Mouse (Mus musculus) lung, adult 2 months (tissue): ENCODE data around the gene Atoh8.

Experiments used
- CTCF ChIP-seq: fragments of 200-500 bp; IDR thresholded peaks from 2 replicates; pipeline ENCODE4 v1.5.1; 2011; ENCODE audit warnings: mild to moderate bottlenecking, low read length, control low read depth; ENCODE audit not compliant: insufficient read depth
- POLR2A ChIP-seq: fragments of 200-500 bp; IDR thresholded peaks from 2 replicates; pipeline ENCODE4 v1.6.1; 2011; ENCODE audit warnings: low read depth, mild to moderate bottlenecking, control low read depth, low read length, borderline replicate concordance; ENCODE audit errors: extremely low read depth

- no peak for TF ChIP-seq CTCF
- TF ChIP-seq POLR2A, result no peak
Measured at GRCm38 (mm10) chr6:72263679-72264265, 28.4 kb upstream of the Atoh8 start.
